ENCODE assay signal across 8 mouse cellular contexts in the genomic region with DNA sequence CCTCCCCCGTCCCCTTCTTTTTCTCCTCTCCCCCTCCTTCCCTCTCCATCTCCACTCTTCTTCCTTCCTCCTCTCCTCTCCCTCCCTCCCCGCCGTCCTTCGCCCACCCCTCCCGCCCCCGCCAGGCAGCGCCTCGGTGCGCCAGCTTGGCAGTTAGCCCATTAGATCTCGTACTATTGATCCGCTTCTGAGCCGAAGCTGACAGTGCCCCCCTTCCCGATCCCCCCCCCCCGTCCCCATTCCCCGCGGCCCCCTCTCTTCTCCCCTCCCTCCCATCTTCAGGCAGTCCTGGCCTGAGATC.
DNase-seq lines count a peak whose midpoint lies in the region; ATAC-seq and TF ChIP-seq lines count a peak whose summit lies in the region.

No protein-coding gene starts in this region.

- no peak for ATAC-seq in hindbrain, embryonic 11.5 days (ENCODE audit: low FRiP score)
- no peak; the same call in none of the 2 replicates for ATAC-seq in midbrain, embryonic 13.5 days

- peaks cover 8% of the 10 kb centered on the region for H3K4me1 ChIP-seq in cortical plate, adult 2 months (ENCODE audit: control insufficient read depth, insufficient read depth, low read length)
- H3K4me1 ChIP-seq in hindbrain, embryonic 11.5 days (replicated peaks; ENCODE audit: control insufficient read depth, insufficient read depth, low read length) = peaks cover 7% of the 10 kb centered on the region; the same call in 1 of the 2 replicates
- peaks cover 39% of the 10 kb centered on the region for H3K4me1 ChIP-seq in midbrain, embryonic 13.5 days (replicated peaks)

- H3K27ac ChIP-seq in layer of hippocampus, adult 2 months = peak overlapping the region; percentile 98
- H3K27ac ChIP-seq in cortical plate, adult 2 months (ENCODE audit: insufficient read depth, low read length) = peak overlapping the region; percentile 33
- H3K27ac ChIP-seq in hindbrain, embryonic 11.5 days (ENCODE audit: low read depth, low read length) = peak overlapping the region; percentile 95
- H3K27ac ChIP-seq in midbrain, embryonic 13.5 days = peak overlapping the region; percentile 97

- H3K4me2 ChIP-seq in hindbrain, embryonic 11.5 days (replicated peaks; ENCODE audit: low read depth, low read length) = peak overlapping the region; percentile 96
- H3K4me2 ChIP-seq in midbrain, embryonic 13.5 days (replicated peaks) = peak overlapping the region; percentile 96

- DNase-seq in layer of hippocampus, adult 2 months (ENCODE audit: low spot score in 2 of 2) = no peak
- no peak for DNase-seq in layer of hippocampus, adult 8-10 months (ENCODE audit: low spot score in 2 of 2)
- no peak for DNase-seq in hindbrain, embryonic 11.5 days (ENCODE audit: low spot score)
- DNase-seq in c-Kit-positive CD71-positive TER-119-positive erythroid progenitor cells, embryonic 14.5 days (ENCODE audit: low spot score) = no peak
- no peak for DNase-seq in adrenal gland, postnatal 14 days
- no peak for DNase-seq in adrenal gland, adult 2 months

- no peaks in the 10 kb centered on the region for H3K36me3 ChIP-seq in hindbrain, embryonic 11.5 days (ENCODE audit: control insufficient read depth, insufficient read depth, low read length)
- no peaks in the 10 kb centered on the region for H3K36me3 ChIP-seq in midbrain, embryonic 13.5 days

- peaks cover 66% of the 10 kb centered on the region for H3K27me3 ChIP-seq in hindbrain, embryonic 11.5 days (ENCODE audit: control insufficient read depth, insufficient read depth, low read length)
- H3K27me3 ChIP-seq in midbrain, embryonic 13.5 days = peaks cover 83% of the 10 kb centered on the region

- no peak for TF ChIP-seq CTCF in layer of hippocampus, adult 2 months (conservative IDR thresholded peaks at IDR 0.05)
- TF ChIP-seq CTCF in cortical plate, adult 2 months (IDR thresholded peaks at IDR 0.05; ENCODE audit: extremely low read depth, insufficient read depth, low read length) = no peak

- H3K9me3 ChIP-seq in hindbrain, embryonic 11.5 days (ENCODE audit: control insufficient read depth, low read length) = no peaks in the 10 kb centered on the region
- no peaks in the 10 kb centered on the region for H3K9me3 ChIP-seq in midbrain, embryonic 13.5 days

- no peak for TF ChIP-seq POLR2A in cortical plate, adult 2 months (IDR thresholded peaks at IDR 0.05; ENCODE audit: extremely low read depth, insufficient read depth, low read length)

- H3K9ac ChIP-seq in hindbrain, embryonic 11.5 days (ENCODE audit: low read depth, low read length) = peak overlapping the region; percentile 64
- peak overlapping the region; percentile 73 for H3K9ac ChIP-seq in midbrain, embryonic 13.5 days (replicated peaks)

- peak overlapping the region; percentile 71 for H3K4me3 ChIP-seq in layer of hippocampus, adult 2 months
- peak overlapping the region; percentile 36 for H3K4me3 ChIP-seq in cortical plate, adult 2 months (ENCODE audit: insufficient read depth, low read length)
- peak overlapping the region; percentile 52 for H3K4me3 ChIP-seq in hindbrain, embryonic 11.5 days (ENCODE audit: low read depth, low read length)
- peak overlapping the region; percentile 55 for H3K4me3 ChIP-seq in midbrain, embryonic 13.5 days (replicated peaks)

- WGBS in hindbrain, embryonic 11.5 days = under 1% methylated on average over 12 of the region's 16 CpGs
- WGBS in midbrain, embryonic 13.5 days = 2% methylated on average over 16 of the region's 16 CpGs

Comparison
In these comparisons a context has a peak if more than half of its experiments do, and no peak if none do; other contexts are left out.
1. H3K27ac ChIP-seq: peak in every context shown above with its lines; median percentile 98 in layer of hippocampus, adult 2 months; 97 in midbrain, embryonic 13.5 days; 95 in hindbrain, embryonic 11.5 days; 33 in cortical plate, adult 2 months.